Mouse (Mus musculus) midbrain, embryonic 12.5 days (tissue): Measurements from ENCODE around the gene Mpp2. TPM values are rescaled to one million over a fixed set of nuclear protein-coding genes. Genes with fewer than 3 reads are reported as not detected.

Source experiments
- ATAC-seq: fragments of 200-750 bp; cut with Nextera tagmentation; 2 replicates; pipeline ENCODE4 v1.8.0; 2017; ENCODE audit warnings: low read depth, moderate TSS enrichment, moderate library complexity; ENCODE audit not compliant: low FRiP score
- H3K27ac ChIP-seq: fragments of 300-500 bp; sonication (generic); replicated peaks from 2 replicates; pipeline ENCODE4 v1.5.1; 2016; ENCODE audit warnings: mild to moderate bottlenecking
- H3K27me3 ChIP-seq: fragments of 300-500 bp; sonication (generic); 2 replicates; pipeline ENCODE4 v1.6.1; 2016; ENCODE audit warnings: mild to moderate bottlenecking
- H3K36me3 ChIP-seq: fragments of 300-500 bp; sonication (generic); 2 replicates; pipeline ENCODE4 v1.6.1; 2016
- H3K4me1 ChIP-seq: fragments of 300-500 bp; sonication (generic); 2 replicates; pipeline ENCODE4 v1.6.1; 2016
- H3K4me2 ChIP-seq: fragments of 300-500 bp; sonication (generic); replicated peaks from 2 replicates; pipeline ENCODE4 v1.6.1; 2016; ENCODE audit warnings: mild to moderate bottlenecking, moderate library complexity
- H3K4me3 ChIP-seq: fragments of 300-500 bp; sonication (generic); 2 replicates; pipeline ENCODE4 v1.5.1; 2016; ENCODE audit warnings: mild to moderate bottlenecking
- H3K9ac ChIP-seq: fragments of 300-500 bp; sonication (generic); replicated peaks from 2 replicates; pipeline ENCODE4 v1.6.1; 2016; ENCODE audit warnings: mild to moderate bottlenecking, moderate library complexity
- H3K9me3 ChIP-seq: fragments of 300-500 bp; sonication (generic); 2 replicates; pipeline ENCODE4 v1.6.1; 2016; ENCODE audit warnings: mild to moderate bottlenecking
- WGBS: fragments of 180-500 bp; shearing (Covaris S2); methylation state at CpG from one replicate; pipeline ENCODE4 v1.1.7; 2016; 5-methylcytosine and 5-hydroxymethylcytosine counted together
- polyA plus RNA-seq: library from polyadenylated mRNA; unstranded; fragments of >200 nt; fragmentation: Nextera tagmentation; extraction: Ambion mirVana; gene quantifications from 2 replicates; pipeline ENCODE4 v1.2.1, GENCODE M21; 2016

The Mpp2 gene
- polyA plus RNA-seq, 1 experiment from 2014 or later = 21.7 TPM

DNA sequence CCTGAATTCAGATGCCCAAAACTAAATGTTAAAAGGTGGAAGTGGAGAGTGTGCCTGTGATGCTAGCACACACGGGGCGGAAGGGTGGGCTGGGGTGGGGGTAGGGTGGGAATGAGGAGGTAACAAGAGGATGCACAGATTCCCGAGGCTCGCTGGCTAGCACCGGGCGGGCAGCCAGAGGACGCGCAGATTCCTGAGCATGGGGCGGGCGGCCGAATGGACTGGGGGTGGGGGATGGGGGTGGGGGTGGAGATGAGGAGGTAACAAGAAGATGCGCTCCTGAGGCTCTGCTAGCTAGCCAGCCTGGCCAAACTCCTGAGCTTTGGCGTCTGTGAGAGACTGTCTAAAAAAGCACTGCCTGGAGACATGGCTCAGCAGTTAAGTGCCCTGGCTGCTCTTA is 17.9 kb downstream of the Mpp2 start:
- 1% methylated on average over 12 of the region's 13 CpGs for WGBS
- no peaks in the 10 kb centered on the region for H3K27me3 ChIP-seq
- H3K4me2 ChIP-seq = peak overlapping the region; percentile 15
- H3K4me1 ChIP-seq = peaks cover 6% of the 10 kb centered on the region
- no peak overlapping the region for H3K27ac ChIP-seq
- H3K4me3 ChIP-seq = no peak overlapping the region
- ATAC-seq = no peak
- no peaks in the 10 kb centered on the region for H3K36me3 ChIP-seq
- H3K9ac ChIP-seq = no peak overlapping the region
- H3K9me3 ChIP-seq = no peaks in the 10 kb centered on the region

DNA sequence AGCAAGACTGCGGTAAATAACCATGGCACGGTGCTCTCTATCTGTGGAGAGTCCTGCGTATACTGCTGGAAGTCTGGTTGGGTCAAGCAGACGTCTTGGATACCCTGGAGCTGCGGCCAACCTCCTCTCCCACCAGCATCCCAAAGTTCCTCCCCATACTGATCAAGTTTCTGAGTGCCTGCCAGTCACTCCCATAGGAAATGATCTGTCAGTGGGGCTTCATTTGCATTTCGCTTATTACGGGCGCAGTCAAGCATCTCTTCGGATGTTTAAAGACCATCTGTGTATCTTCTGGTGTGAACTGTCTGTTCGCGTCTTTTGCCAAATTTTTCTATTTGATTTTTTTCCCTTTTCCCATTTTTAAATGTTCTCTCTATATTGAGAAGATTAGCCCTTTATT is 18.7 kb downstream of the Mpp2 start:
- Histone ChIP-seq H3K27me3 (no peaks in the 10 kb centered on the region), H3K36me3 (no peaks in the 10 kb centered on the region), H3K27ac (no peak overlapping the region), H3K4me2 (no peak overlapping the region), H3K9ac (no peak overlapping the region), H3K4me3 (no peak overlapping the region), H3K4me1 (peaks cover 6% of the 10 kb centered on the region), H3K9me3 (no peaks in the 10 kb centered on the region)
- ATAC-seq = no peak
- WGBS = 55% methylated on average over 11 of the region's 11 CpGs

DNA sequence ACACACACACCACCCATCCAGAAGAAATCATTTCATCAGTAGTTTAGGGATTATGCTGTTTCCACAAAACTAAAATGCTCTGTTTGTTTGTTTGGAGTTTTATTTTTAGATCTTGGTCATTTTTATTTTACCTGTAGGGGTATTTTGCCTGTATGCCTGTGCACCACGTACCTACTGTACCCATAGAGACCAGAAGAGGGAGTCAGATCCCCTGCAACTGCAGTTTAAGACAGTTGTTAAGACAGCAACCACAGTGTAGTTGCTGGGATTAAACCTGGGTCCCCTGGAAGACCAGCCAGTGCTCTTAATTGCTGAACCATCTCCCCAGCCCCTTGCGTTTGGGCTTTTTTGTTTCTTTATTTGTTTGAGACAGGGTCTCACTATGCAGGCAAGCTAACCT is 19.3 kb downstream of the Mpp2 start:
- 33% methylated on average over 2 of the region's 2 CpGs for WGBS
- no peak overlapping the region for H3K9ac ChIP-seq
- H3K27ac ChIP-seq = no peak overlapping the region
- H3K9me3 ChIP-seq = no peaks in the 10 kb centered on the region
- H3K4me1 ChIP-seq = peaks cover 6% of the 10 kb centered on the region
- H3K27me3 ChIP-seq = no peaks in the 10 kb centered on the region
- peaks cover 5% of the 10 kb centered on the region for H3K36me3 ChIP-seq
- no peak for ATAC-seq
- H3K4me2 ChIP-seq = no peak overlapping the region
- H3K4me3 ChIP-seq = no peak overlapping the region

DNA sequence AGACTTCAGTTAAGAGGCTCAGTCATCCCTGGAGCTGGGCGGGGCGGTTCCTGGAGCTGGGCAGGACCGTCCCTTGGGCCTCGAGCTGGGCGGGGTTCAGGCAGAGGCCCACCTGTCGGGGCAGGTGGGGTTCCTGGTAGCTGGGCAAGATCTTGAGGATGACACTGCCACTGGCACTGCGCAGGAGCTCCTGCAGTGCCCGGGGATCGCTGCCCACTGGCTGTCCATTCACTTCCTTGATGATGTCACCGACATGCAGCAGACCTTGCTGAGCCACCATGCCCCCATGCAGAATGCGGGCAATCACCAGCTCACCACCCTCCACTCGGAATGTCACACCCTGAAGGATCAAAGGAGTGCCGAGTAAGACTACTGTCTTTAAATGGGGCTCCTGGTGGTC is 25.2 kb downstream of the Mpp2 start:
- no peaks in the 10 kb centered on the region for H3K9me3 ChIP-seq
- H3K4me2 ChIP-seq = no peak overlapping the region
- peaks cover 36% of the 10 kb centered on the region for H3K36me3 ChIP-seq
- H3K27ac ChIP-seq = no peak overlapping the region
- ATAC-seq = no peak
- H3K4me1 ChIP-seq = peaks cover 3% of the 10 kb centered on the region; the same call in 1 of the 2 replicates
- no peak overlapping the region for H3K4me3 ChIP-seq
- 82% methylated on average over 13 of the region's 13 CpGs for WGBS
- no peak overlapping the region for H3K9ac ChIP-seq
- H3K27me3 ChIP-seq = peaks cover 14% of the 10 kb centered on the region

DNA sequence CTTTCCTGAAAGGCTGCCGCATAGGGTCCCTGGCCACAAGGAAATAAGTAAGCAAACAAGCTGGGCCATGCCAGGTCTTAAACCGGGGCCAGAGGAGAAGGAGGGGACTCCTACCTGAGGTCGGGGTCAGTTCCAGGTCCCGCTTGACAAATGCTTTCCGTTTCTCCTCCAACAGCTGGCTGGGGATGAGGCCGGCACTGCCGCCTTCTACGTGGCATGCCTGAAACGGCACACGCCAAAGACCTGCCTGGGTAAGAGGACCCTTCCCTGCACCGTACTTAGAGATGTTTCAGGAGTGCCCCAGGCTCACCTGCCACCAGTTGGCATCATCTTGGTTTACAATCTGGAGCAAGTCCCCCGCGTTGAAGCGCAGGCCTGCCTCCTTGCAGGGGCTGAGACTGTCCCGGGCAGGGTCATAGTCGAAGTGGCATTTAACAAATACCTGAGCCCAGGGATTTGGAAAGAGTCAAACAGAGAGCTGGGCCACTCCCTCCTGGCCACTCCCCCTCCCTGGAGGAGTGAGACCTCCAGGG is 26.3 kb downstream of the Mpp2 start:
- Histone ChIP-seq H3K4me1 (peaks cover 3% of the 10 kb centered on the region; the same call in 1 of the 2 replicates), H3K36me3 (peaks cover 41% of the 10 kb centered on the region), H3K27me3 (peaks cover 14% of the 10 kb centered on the region), H3K9ac (no peak overlapping the region), H3K4me2 (peak overlapping the region; percentile 76; the same call in 1 of the 2 replicates), H3K4me3 (no peak overlapping the region), H3K9me3 (no peaks in the 10 kb centered on the region), H3K27ac (no peak overlapping the region)
- 33% methylated on average over 16 of the region's 16 CpGs for WGBS
- ATAC-seq = no peak

DNA sequence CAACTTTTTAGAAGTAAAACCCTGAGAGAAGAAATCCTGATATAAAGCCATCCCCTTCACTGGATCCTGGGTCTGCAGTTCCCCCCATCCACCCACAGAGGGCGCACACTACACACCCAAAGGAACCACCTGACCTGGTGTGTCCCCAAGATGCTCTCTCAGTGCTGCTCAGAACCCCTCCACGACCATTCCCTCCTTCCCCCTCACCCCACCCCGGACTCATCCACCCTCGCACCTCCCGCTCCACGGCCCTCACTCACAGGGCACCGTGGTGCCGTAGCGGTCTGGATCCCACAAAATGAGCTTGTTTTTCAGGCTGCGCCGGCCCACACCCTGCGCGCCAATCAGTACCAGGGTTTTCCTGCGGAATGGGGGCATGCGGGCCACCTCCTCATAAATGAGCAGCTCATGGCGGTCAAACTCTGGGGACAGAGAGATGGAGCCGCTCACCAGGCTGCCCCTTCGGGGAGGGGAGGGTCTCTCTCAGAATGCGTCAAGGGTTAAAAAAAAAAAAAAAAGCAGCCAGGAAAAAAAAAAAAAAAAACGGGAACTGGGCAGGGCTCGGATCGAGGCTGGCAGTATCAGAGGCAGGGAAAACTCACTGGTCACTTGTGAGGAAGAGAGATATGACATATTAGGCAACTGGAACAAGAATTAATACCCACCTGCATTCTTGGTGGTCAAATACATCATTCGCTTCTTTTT is 26.9 kb downstream of the Mpp2 start:
- Histone ChIP-seq H3K9ac (peak overlapping the region; percentile 50), H3K27me3 (peaks cover 14% of the 10 kb centered on the region), H3K9me3 (no peaks in the 10 kb centered on the region), H3K4me1 (peaks cover 3% of the 10 kb centered on the region; the same call in 1 of the 2 replicates), H3K4me2 (peak overlapping the region; percentile 76), H3K36me3 (peaks cover 41% of the 10 kb centered on the region), H3K27ac (no peak overlapping the region), H3K4me3 (peak overlapping the region; percentile 41)
- ATAC-seq = peak; percentile 71
- 5% methylated on average over 23 of the region's 23 CpGs for WGBS

DNA sequence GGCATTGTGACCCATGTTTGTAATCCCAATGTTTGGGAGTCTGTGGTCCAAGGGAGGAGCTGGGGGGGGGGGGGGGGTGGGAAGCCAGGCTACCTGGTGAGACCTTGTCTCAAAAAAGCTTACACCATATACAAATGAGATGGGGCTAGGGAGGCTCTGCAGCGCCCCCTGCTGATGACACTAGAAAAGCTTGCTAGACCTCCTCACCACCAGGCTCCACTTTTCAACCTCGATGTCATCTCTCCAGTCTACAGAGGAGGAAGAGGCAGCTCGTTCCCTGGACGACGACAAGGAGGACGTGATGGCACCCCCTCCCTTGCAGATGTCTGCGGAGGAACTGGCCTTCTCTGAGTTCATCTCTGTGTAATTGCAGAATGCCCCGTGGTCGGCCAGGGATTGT is 34.5 kb downstream of the Mpp2 start:
- 29% methylated on average over 9 of the region's 9 CpGs for WGBS
- H3K4me2 ChIP-seq = no peak overlapping the region
- no peaks in the 10 kb centered on the region for H3K9me3 ChIP-seq
- no peaks in the 10 kb centered on the region for H3K27me3 ChIP-seq
- H3K4me1 ChIP-seq = no peaks in the 10 kb centered on the region
- no peak overlapping the region for H3K27ac ChIP-seq
- H3K4me3 ChIP-seq = no peak overlapping the region
- H3K36me3 ChIP-seq = peaks cover 12% of the 10 kb centered on the region
- no peak overlapping the region for H3K9ac ChIP-seq
- no peak for ATAC-seq

DNA sequence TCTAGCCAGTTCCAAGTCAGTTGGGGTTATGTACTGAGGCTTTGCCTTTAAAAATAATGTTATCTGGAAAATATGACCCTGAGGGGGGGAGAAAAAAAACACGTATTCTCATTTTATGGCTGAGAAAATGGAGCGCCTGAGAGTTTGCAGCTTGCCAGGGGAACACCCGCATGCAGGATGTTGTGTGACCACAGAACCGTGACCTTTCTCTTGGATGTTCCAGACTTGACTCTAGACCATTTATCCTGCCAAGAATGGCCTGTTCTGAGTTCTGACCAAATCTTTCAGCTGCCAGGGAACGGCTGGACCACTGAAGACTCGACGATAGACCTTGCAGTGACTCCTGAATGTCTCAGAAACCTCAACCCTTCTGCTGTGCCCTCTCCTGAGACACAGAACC is 35.1 kb downstream of the Mpp2 start:
- H3K4me1 ChIP-seq = no peaks in the 10 kb centered on the region
- no peak overlapping the region for H3K4me3 ChIP-seq
- H3K9me3 ChIP-seq = no peaks in the 10 kb centered on the region
- no peak overlapping the region for H3K27ac ChIP-seq
- H3K4me2 ChIP-seq = no peak overlapping the region
- no peaks in the 10 kb centered on the region for H3K27me3 ChIP-seq
- ATAC-seq = no peak
- peaks cover 5% of the 10 kb centered on the region; the same call in 1 of the 2 replicates for H3K36me3 ChIP-seq
- WGBS = 85% methylated on average over 7 of the region's 7 CpGs
- no peak overlapping the region for H3K9ac ChIP-seq

DNA sequence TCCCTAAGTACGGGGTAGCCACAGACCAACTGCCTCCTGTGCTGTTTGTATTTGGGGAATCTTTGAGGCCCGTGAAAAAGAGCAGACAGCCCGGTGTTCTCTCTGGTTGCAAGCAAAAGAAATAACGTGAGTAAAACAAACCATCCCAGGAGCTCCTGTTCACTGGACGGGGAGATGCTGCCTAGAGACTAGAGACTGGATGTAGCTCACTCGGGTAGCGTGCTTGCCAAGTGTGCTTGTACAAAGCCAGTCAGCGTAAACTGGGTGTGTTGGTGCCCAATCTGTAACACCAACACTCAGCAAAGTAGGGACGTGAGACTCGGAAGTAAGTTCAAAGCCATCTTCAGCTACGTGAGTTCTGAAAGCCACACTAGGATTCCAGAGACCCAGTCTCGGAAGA is 35.6 kb downstream of the Mpp2 start:
- H3K27me3 ChIP-seq = no peaks in the 10 kb centered on the region
- no peak for ATAC-seq
- H3K9me3 ChIP-seq = no peaks in the 10 kb centered on the region
- H3K4me3 ChIP-seq = no peak overlapping the region
- H3K9ac ChIP-seq = no peak overlapping the region
- no peaks in the 10 kb centered on the region for H3K4me1 ChIP-seq
- no peak overlapping the region for H3K4me2 ChIP-seq
- H3K27ac ChIP-seq = no peak overlapping the region
- H3K36me3 ChIP-seq = 0 out of 2 replicates have a peak, but pooled peaks cover under 1% of the 10 kb centered on the region
- 83% methylated on average over 12 of the region's 12 CpGs for WGBS

DNA sequence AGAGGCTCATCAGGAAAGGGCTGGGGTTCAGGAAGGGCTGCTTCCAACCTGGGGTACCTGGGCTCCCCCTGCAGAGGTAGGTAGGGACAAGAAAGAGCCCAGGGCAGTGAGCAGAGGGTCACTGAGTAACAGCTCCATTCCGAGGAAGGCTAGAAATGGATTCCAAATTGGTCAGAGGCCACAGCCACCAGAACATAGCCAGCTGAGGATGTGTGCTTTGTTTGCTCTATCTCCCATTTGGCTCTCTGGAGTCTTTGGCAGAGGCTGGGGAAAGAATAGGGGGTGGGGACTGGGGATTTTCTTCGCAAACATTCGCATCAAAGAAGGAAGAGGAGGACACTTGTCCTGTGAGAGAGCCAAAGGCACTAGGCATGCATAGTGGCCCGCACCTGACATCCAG is 36.4 kb downstream of the Mpp2 start:
- Histone ChIP-seq H3K9ac (no peak overlapping the region), H3K9me3 (no peaks in the 10 kb centered on the region), H3K36me3 (no peaks in the 10 kb centered on the region), H3K4me1 (no peaks in the 10 kb centered on the region), H3K27ac (no peak overlapping the region), H3K4me3 (no peak overlapping the region), H3K4me2 (no peak overlapping the region), H3K27me3 (no peaks in the 10 kb centered on the region)
- ATAC-seq = no peak
- WGBS = 32% methylated on average over 4 of the region's 4 CpGs

DNA sequence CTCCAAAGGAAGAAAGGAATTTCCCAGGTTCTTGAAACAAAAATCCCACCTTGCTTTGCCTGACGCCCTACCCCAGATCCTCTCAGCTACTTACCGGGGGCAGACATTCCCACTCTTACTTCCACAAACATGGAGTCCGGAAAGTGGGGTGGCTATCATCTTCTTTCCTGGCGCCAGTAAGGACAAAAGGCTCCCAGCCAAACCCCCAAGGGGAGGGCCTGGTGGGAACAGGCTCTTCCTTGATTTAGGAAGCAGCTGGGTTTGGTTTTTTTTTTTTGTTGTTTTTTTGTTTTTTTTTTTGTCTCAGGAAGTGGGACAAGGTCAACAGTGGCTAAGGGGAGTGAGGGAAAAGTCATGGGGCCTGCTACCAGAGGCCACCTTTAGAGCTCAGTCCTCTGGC is 36.8 kb downstream of the Mpp2 start:
- WGBS = 77% methylated on average over 4 of the region's 4 CpGs
- Histone ChIP-seq H3K4me3 (no peak overlapping the region), H3K9ac (no peak overlapping the region), H3K27ac (no peak overlapping the region), H3K36me3 (no peaks in the 10 kb centered on the region), H3K4me2 (no peak overlapping the region), H3K4me1 (no peaks in the 10 kb centered on the region), H3K9me3 (no peaks in the 10 kb centered on the region), H3K27me3 (no peaks in the 10 kb centered on the region)
- ATAC-seq = no peak

DNA sequence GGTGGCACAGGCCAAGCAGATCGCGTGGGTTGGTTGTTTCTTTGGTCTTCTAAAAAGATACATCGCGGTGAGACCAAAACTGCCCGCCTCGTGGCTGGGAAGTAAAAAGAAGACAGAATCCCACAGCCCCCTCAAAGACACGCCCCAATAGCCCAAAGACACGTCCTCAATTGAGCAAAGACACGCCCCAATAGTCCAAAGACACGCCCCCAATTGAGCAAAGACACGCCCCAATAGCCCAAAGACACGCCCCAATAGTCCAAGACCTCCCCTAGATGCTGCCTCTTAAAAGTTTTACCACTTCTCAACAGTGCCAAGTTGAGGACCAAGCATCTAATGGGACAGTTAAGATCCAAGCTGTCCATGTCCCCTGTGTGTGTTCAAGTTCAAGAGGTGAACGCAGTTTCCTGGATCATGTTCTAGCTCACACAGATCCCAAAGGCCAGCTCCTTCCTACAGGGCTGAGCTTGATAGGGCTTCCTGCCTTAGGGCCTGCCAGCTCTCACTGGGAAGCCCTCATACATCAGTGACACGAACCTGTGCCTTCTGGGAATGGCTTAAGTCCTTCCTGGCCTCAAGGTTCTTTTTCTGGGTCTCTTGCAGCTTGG is 38.3 kb downstream of the Mpp2 start:
- H3K9ac ChIP-seq = no peak overlapping the region
- H3K36me3 ChIP-seq = no peaks in the 10 kb centered on the region
- H3K4me1 ChIP-seq = no peaks in the 10 kb centered on the region
- 60% methylated on average over 14 of the region's 14 CpGs for WGBS
- H3K4me3 ChIP-seq = no peak overlapping the region
- no peak for ATAC-seq
- H3K4me2 ChIP-seq = no peak overlapping the region
- H3K27ac ChIP-seq = no peak overlapping the region
- H3K27me3 ChIP-seq = no peaks in the 10 kb centered on the region
- peaks cover 11% of the 10 kb centered on the region for H3K9me3 ChIP-seq
